Mouse (Mus musculus) right cerebral cortex, postnatal 10 days (tissue): ENCODE results near the gene Fiz1.
"Not testable (repeated sequence)": the region's sequence is repeated elsewhere in the genome, so short reads cannot be mapped to it uniquely, and the experiment has no call there.

Experiments
- DNase-seq, 2 experiments: peaks; one replicate each; pipeline ENCODE4 v3.0.0; 2021; ENCODE audit warnings: low spot score in 2 of 2

Gene Fiz1

GRCm38 (mm10) chr7:5038109-5038732 is 23.7 kb upstream of the Fiz1 start, which contains the start of gene Zfp784:
Gene Zfp784, minus strand, starts transcription at chr7:5038446.
- DNase-seq: peak; percentile 93

GRCm38 (mm10) chr7:5037467-5037866 is 23.0 kb upstream of the Fiz1 start:
- DNase-seq: peak in 1 of 2 experiments; percentile 30

GRCm38 (mm10) chr7:5037026-5037425 is 22.5 kb upstream of the Fiz1 start:
- DNase-seq: peak in 1 of 2 experiments; percentile 48

GRCm38 (mm10) chr7:5036136-5036535 is 21.6 kb upstream of the Fiz1 start:
- DNase-seq: peak in 1 of 2 experiments; percentile 41

- no peak for DNase-seq
These were observed 21.1 kb upstream of the Fiz1 start for GRCm38 (mm10) chr7:5035628-5036027.

GRCm38 (mm10) chr7:5033818-5034217 is 19.3 kb upstream of the Fiz1 start, which contains the start of gene 4632433K11Rik:
Gene 4632433K11Rik, plus strand, starts transcription at chr7:5034118.
- DNase-seq: no peak

GRCm38 (mm10) chr7:5031496-5031895 is 17.0 kb upstream of the Fiz1 start:
- no peak for DNase-seq

GRCm38 (mm10) chr7:5030554-5031275 is 16.2 kb upstream of the Fiz1 start:
- peak in 1 of 2 experiments; percentile 30 for DNase-seq

- no peak for DNase-seq
These were observed 15.4 kb upstream of the Fiz1 start for GRCm38 (mm10) chr7:5029946-5030345.

- DNase-seq: no peak
These were observed 15.0 kb upstream of the Fiz1 start for GRCm38 (mm10) chr7:5029543-5029942.

GRCm38 (mm10) chr7:5021197-5021596 is 6.7 kb upstream of the Fiz1 start:
- no peak for DNase-seq

GRCm38 (mm10) chr7:5020685-5021084 is 6.2 kb upstream of the Fiz1 start:
- DNase-seq: peak; percentile 45 to 50

- peak; percentile 99 for DNase-seq
These were observed 5.6 kb upstream of the Fiz1 start, which contains the start of the genes Zfp865 and Ccdc106 for GRCm38 (mm10) chr7:5020000-5020681. Gene Zfp865, plus strand, starts transcription at chr7:5020376. Gene Ccdc106, plus strand, starts transcription at chr7:5020553.

GRCm38 (mm10) chr7:5019576-5019975 is 5.1 kb upstream of the Fiz1 start:
- not testable (repeated sequence) for DNase-seq

- DNase-seq: peak in 1 of 2 experiments; percentile 38
These were observed 3.4 kb upstream of the Fiz1 start for GRCm38 (mm10) chr7:5017931-5018330.

- DNase-seq: peak in 1 of 2 experiments; percentile 52
These were observed 2.9 kb upstream of the Fiz1 start for GRCm38 (mm10) chr7:5017352-5017751.

- DNase-seq: no peak
These were observed 2.4 kb upstream of the Fiz1 start for GRCm38 (mm10) chr7:5016920-5017319.

GRCm38 (mm10) chr7:5016057-5016456 is 1.6 kb upstream of the Fiz1 start:
- no peak for DNase-seq

- peak; percentile 95 for DNase-seq
These were observed 863 bp upstream of the Fiz1 start, which contains the start of gene Gm44973 for GRCm38 (mm10) chr7:5015118-5016001. Gene Gm44973, plus strand, starts transcription at chr7:5015496.

GRCm38 (mm10) chr7:5012681-5013513 is 1.6 kb downstream of the Fiz1 start:
- DNase-seq: peak in 1 of 2 experiments; percentile 42
